Mouse (Mus musculus) embryo, embryonic 11.5 days (tissue): ENCODE measurements around the gene Gucy2c.

Experiments used
- DNase-seq: peaks from one replicate; pipeline ENCODE4 v3.0.0-alpha.2; 2012; ENCODE audit warnings: low read depth, low spot score

Gene Gucy2c

DNA sequence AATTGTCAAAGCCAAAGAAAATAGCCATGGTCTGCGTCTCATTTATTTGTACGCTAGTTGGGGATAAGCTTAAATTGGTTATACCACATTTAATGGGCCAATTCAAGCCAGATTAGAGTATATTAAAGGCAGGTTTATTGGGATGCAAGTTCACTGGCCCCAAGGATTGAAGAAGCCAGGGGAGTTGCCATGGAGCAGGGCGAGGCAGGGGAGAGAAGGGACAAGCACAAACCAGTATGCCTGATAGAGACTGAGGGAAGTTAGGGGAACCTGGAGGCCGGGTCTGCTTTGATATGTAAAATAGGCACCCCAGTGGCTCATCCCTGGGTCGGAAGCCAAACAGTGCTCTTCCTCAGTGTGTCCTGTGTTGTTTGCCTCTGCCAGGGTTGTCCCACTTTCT, 112.3 kb downstream of the Gucy2c start:
- DNase-seq, result no peak

DNA sequence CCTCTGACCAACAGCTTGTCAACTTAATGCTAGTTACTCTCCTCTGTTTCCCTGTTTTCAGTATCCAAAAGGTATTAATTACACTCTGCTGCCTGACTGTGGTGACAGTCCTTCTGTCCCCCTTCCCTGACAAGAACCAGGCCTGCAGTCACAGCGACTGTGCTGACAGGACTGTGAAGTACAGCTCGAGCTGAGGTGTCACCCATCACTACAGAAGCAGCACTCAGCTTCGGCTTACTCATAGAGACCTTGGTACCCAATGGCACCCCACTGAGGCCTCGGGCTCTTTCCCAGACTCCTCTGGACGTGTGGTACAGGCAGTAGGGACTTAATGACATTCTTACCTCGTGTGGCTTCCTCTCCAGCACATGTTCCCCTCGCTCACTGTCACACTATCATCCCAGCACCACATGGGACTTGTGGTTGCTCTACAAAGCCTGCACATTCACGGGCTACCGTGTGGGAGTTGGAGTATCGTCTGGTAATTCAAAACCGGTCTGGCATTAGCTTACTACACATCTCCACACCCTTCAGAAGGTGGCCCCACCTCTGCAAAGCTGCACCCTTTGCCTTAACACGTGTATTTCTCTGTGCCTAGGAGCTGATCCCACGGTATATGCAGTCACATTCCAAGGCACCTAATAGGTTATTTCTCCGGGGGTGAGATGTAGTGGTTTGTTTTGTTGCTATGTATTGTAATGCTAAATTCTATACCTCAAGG, 113.1 kb downstream of the Gucy2c start:
- no peak for DNase-seq

DNA sequence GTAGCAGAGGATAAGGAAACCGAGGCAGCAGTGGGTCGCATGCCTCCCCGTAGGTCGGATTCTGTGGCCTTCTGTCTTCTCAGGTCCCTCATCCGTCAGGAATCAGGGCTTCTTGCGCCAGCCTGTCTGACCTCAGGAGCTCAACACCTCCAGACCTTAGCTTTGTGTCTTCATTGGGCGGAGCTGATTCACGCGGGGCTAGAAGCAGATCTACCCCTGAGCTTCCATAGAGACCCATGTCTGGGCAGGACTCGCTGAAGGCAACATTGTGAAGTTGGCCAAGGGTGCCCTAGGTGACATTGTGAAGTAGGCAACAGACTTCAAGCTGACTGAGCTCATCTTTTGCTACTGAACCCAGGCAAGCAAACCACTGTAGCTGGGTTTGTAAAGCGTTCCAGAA, 119.5 kb downstream of the Gucy2c start:
- DNase-seq, result no peak

DNA sequence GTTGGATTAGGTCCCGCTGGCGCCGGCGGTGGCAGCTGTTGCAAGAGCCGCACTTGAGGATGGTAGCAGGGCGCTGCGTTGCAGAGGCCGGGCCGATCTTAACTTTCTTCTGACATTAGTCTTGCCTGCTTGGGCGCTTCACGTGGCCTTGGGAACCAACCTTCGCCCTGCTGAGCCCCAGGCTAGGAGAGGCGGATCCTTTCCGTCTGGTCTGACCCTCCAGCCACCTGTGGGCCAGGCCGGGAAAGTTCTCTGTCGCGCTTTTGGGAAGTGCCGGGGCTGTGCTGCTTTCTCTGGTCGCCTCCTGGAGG, 119.9 kb downstream of the Gucy2c start, which contains the start of gene Plbd1:
Gene Plbd1 (minus strand): TSS at position 223 of the 311 bp plus-strand sequence.
- DNase-seq, result no peak

DNA sequence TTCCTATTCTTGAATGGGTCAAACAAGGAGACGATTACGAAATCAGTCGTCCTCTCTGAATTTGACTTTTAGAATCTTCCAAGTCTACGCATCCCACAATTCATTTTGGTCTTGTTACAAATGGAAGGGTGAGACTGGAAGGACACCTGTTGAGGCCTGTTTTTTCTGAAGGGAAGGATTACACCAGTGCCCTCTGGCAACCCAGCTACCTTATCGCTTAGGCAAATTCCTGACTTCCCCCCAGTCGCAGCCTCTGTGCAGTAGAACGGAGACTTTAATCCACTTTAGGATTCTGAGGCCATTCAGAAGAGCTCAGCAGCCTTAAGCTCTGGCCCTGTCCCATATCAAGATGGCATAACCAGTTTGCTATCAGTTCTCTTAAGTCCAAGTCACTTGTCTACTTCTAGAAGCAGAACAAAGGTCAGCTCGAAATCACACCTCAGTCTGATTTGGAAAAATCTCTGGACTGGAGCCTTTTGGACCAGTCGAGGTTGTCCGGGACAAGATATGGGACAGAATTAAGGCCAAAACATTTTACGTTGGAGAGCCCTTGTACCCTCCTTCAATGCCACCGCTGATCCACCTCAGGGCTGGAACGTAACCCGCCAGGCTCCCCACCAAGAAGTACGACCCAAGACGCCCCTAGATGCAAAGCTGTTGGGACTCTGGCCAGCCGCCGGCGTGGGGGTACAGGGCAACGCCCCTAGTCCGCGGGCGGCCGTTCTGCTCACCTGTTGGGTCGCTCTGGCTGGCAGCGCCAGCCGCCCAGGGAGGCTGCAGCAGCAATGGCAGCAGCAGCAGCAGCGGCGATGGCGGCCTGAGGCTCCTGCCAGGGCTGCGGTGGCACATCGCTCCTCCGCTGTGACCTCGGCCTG, 120.5 kb downstream of the Gucy2c start:
- DNase-seq, result no peak

DNA sequence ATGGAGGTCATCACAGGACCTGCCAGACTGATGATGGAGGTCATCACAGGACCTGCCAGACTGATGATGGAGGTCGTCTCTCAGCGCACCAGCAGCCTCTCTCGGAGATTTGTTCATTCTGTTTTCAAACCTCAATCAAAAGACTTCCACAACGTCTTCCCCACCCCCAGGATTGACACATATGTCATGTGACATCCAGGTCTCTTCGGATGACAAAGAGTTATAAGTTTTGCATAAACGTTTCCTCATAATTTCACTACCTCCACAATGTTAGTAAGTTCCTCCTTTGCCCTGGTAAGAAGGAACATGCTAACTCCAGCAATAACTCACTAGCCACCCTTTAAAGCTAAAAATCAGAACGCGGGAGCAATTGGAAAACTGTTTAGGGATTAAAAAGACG, 122.3 kb downstream of the Gucy2c start:
- no peak for DNase-seq

DNA sequence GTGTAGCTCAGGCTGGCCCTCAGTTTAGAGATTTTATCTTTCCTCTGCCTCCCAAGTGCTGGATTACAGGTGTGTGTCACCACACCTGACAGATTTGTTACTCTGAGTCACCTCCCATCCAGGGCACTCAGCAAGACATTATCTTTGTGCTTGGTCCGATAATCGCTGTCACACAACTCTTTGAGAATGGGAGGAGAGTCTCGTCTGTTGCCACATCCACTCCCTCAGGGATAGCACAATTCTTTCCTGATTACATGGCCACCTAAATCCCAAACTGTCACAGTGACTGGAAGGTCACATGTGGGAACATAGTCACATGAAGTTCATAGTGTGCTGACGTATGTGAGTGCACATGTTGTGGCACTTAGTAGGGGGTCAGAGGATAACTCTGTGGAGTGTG, 123.3 kb downstream of the Gucy2c start:
- DNase-seq, result no peak

DNA sequence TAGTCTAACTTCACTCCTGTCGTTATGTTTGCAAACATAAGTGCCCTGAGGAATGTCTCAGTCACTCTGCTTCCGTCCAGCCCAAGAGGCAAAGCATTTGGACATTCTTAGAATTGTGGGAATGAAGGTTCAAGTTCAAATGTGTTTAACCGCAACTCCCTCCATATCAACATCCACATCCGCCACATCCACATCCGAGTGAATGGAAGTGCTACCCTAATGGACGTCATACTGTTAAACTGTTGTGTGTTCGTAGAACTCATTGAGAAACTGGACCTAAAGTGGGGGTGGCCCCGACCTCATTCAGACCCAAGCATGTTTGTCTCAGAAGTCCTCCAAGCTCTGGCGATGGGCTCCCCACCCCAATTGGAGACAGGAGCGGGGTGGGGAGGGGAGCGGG, 125.8 kb downstream of the Gucy2c start:
- DNase-seq, result no peak

DNA sequence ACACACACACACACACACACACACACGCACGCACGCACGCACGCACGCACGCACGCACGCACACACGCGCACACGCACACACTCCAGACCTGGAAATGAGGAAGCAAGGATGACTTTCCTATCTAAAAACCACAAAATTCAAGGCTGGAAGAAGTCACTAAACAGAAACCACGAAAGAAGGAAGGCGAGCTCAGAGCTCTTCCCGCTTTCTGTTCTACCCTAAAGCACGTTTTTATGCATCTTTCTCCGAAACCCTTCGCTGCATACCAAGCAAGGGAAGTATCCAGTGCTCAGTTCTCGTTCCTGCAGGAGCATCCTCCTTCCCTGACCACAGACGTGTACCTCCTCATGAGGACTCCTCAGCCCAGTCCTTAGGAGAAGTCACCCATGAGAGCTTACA, 127.1 kb downstream of the Gucy2c start:
- no peak for DNase-seq

DNA sequence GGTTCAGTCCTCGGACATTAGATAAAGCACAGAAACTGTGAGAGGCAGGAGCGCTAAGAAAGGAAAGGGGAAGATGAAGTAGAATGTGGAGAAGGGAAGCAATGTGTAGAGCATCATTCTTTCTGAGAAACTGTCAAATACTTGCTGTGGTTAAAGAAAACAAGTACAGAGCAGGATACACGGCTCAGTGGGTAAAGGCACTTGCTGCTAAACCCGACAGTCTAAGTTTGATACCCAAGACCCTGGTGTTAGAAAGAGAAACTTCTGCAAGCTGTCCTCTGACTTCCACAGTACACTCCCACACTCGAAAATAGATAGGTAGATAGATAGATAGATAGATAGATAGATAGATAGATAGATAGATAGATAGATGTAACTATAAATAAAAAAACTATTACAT, 128.2 kb downstream of the Gucy2c start:
- no peak for DNase-seq

DNA sequence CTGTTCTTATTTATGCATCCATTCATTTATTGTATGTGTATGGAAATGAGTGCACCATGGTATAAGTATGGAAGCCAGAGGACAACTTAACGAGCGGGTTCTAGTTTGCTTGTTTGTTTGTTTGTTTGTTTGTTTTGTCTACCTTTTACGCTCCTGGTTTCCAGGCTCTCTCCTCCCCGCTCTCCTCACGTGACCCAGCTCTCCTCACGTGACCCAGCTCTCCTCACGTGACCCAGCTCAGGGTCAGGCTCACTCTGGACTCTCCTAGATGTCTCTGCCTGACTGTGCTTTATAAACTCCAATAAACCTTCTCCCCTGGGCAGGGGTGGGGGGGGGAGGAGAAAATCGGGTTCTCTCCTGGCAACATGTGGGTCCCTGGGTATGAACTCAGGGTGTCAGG, 130.9 kb downstream of the Gucy2c start:
- DNase-seq, result no peak

DNA sequence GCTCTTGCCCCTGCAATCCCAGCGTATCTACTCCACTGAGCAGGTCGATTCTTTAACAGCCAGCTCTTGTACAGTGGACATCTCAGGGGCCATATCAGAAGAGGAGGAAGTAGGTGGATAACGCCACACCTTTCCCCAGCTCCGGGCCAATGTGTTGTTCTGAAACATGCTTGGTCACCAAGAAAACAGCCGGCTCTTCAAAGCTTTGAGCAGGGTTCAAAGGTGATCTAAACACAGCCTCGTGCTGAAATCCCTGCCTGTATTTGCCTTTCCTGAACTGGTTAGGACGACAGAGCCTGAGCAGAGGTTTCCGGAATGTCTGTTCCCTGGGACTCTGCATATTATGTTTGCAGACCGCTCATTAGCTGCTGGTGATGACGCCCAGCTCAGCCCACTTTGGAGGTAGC, 134.1 kb downstream of the Gucy2c start:
- DNase-seq, result no peak
